Mouse (Mus musculus) megakaryocyte, embryonic 14.5 days (primary cell): Measurements from ENCODE around the gene Prepl. TPM values are rescaled to one million over a fixed set of nuclear protein-coding genes. Genes with fewer than 3 reads are reported as not detected.

ENCODE experiments used
- H3K27me3 ChIP-seq: replicated peaks from 2 replicates; pipeline ENCODE3; 2012; ENCODE audit warnings: inconsistent platforms
- H3K36me3 ChIP-seq: replicated peaks from 2 replicates; pipeline ENCODE3; 2012; ENCODE audit warnings: low read length, inconsistent platforms, mixed read lengths
- H3K4me1 ChIP-seq: 2 replicates; pipeline ENCODE4 v1.6.1; 2012; ENCODE audit warnings: inconsistent platforms
- H3K4me3 ChIP-seq: replicated peaks from 2 replicates; pipeline ENCODE3; 2012; ENCODE audit warnings: moderate library complexity, mild to moderate bottlenecking, inconsistent platforms
- H3K9me3 ChIP-seq: 2 replicates; pipeline ENCODE4 v1.6.1; 2012; ENCODE audit warnings: inconsistent platforms
- FLI1 ChIP-seq: IDR thresholded peaks from 2 replicates; pipeline ENCODE4 v1.6.1; 2012; ENCODE audit warnings: low read length, inconsistent platforms, mixed read lengths
- GATA1 ChIP-seq: IDR thresholded peaks from 3 replicates; pipeline ENCODE4 v1.6.1; 2012; ENCODE audit warnings: mixed read lengths, low read length, inconsistent platforms, borderline replicate concordance
- polyA plus RNA-seq: library from polyadenylated mRNA; stranded (reverse); fragments of >175 nt; gene quantifications from 2 replicates; pipeline ENCODE4 v1.2.3, GENCODE M21; 2012; ENCODE audit warnings: low replicate concordance; ENCODE audit not compliant: insufficient read depth

The Prepl gene
- polyA plus RNA-seq, 1 experiment: 2.0 TPM

GRCm38 (mm10) chr17:85043404-85043816, 46.6 kb downstream of the Prepl start:
- Histone ChIP-seq H3K27me3 (peaks cover 20% of the 10 kb centered on the region), H3K9me3 (no peaks in the 10 kb centered on the region), H3K4me3 (no peak overlapping the region), H3K4me1 (peaks cover 3% of the 10 kb centered on the region; the same call in 1 of the 2 replicates), H3K36me3 (no peaks in the 10 kb centered on the region)
- no peak for TF ChIP-seq GATA1
- no peak for TF ChIP-seq FLI1

GRCm38 (mm10) chr17:85042419-85042818, 47.6 kb downstream of the Prepl start:
- H3K9me3 ChIP-seq: no peaks in the 10 kb centered on the region
- no peak for TF ChIP-seq GATA1
- TF ChIP-seq FLI1: no peak
- peaks cover 19% of the 10 kb centered on the region for H3K27me3 ChIP-seq
- H3K36me3 ChIP-seq: no peaks in the 10 kb centered on the region
- H3K4me1 ChIP-seq: peaks cover 3% of the 10 kb centered on the region; the same call in 1 of the 2 replicates
- H3K4me3 ChIP-seq: no peak overlapping the region

- TF ChIP-seq GATA1 (no peak), FLI1 (no peak)
- Histone ChIP-seq H3K27me3 (peaks cover 17% of the 10 kb centered on the region), H3K36me3 (no peaks in the 10 kb centered on the region), H3K4me3 (no peak overlapping the region), H3K4me1 (peaks cover 3% of the 10 kb centered on the region; the same call in 1 of the 2 replicates), H3K9me3 (no peaks in the 10 kb centered on the region)
Measured at GRCm38 (mm10) chr17:85040913-85041312, 49.1 kb downstream of the Prepl start.

GRCm38 (mm10) chr17:85038761-85039160, 51.3 kb downstream of the Prepl start:
- Histone ChIP-seq H3K27me3 (peaks cover 14% of the 10 kb centered on the region), H3K9me3 (no peaks in the 10 kb centered on the region), H3K4me3 (no peak overlapping the region), H3K4me1 (peaks cover 11% of the 10 kb centered on the region; the same call in 1 of the 2 replicates), H3K36me3 (no peaks in the 10 kb centered on the region)
- TF ChIP-seq GATA1 (no peak), FLI1 (no peak)

GRCm38 (mm10) chr17:85038311-85038710, 51.7 kb downstream of the Prepl start:
- Histone ChIP-seq H3K4me1 (peaks cover 12% of the 10 kb centered on the region; the same call in 1 of the 2 replicates), H3K4me3 (no peak overlapping the region), H3K9me3 (no peaks in the 10 kb centered on the region), H3K27me3 (peaks cover 11% of the 10 kb centered on the region), H3K36me3 (no peaks in the 10 kb centered on the region)
- TF ChIP-seq FLI1 (no peak), GATA1 (no peak)

- H3K36me3 ChIP-seq: no peaks in the 10 kb centered on the region
- peaks cover 10% of the 10 kb centered on the region for H3K27me3 ChIP-seq
- peaks cover 12% of the 10 kb centered on the region; the same call in 1 of the 2 replicates for H3K4me1 ChIP-seq
- H3K9me3 ChIP-seq: no peaks in the 10 kb centered on the region
- no peak overlapping the region for H3K4me3 ChIP-seq
- TF ChIP-seq GATA1 (no peak), FLI1 (no peak)
Measured at GRCm38 (mm10) chr17:85037855-85038254, 52.2 kb downstream of the Prepl start.

- Histone ChIP-seq H3K36me3 (no peaks in the 10 kb centered on the region), H3K9me3 (no peaks in the 10 kb centered on the region), H3K4me1 (peaks cover 33% of the 10 kb centered on the region), H3K4me3 (peak overlapping the region; percentile 47), H3K27me3 (peaks cover 11% of the 10 kb centered on the region)
- TF ChIP-seq GATA1: no peak
- no peak for TF ChIP-seq FLI1
Measured at GRCm38 (mm10) chr17:85034068-85034467, 56.0 kb downstream of the Prepl start.

- Histone ChIP-seq H3K27me3 (peaks cover 11% of the 10 kb centered on the region), H3K4me1 (peaks cover 41% of the 10 kb centered on the region), H3K9me3 (no peaks in the 10 kb centered on the region), H3K4me3 (no peak overlapping the region), H3K36me3 (no peaks in the 10 kb centered on the region)
- no peak for TF ChIP-seq FLI1
- no peak for TF ChIP-seq GATA1
Measured at GRCm38 (mm10) chr17:85033087-85033486, 57.0 kb downstream of the Prepl start.

GRCm38 (mm10) chr17:85030651-85031050, 59.4 kb downstream of the Prepl start:
- Histone ChIP-seq H3K9me3 (no peaks in the 10 kb centered on the region), H3K27me3 (peaks cover 10% of the 10 kb centered on the region), H3K36me3 (peaks cover 4% of the 10 kb centered on the region), H3K4me1 (peaks cover 43% of the 10 kb centered on the region), H3K4me3 (no peak overlapping the region)
- TF ChIP-seq GATA1 (no peak), FLI1 (no peak)

- H3K36me3 ChIP-seq: peaks cover 18% of the 10 kb centered on the region
- no peak for TF ChIP-seq FLI1
- no peak for TF ChIP-seq GATA1
- peaks cover 8% of the 10 kb centered on the region for H3K27me3 ChIP-seq
- H3K4me1 ChIP-seq: peaks cover 37% of the 10 kb centered on the region
- no peaks in the 10 kb centered on the region for H3K9me3 ChIP-seq
- no peak overlapping the region for H3K4me3 ChIP-seq
Measured at GRCm38 (mm10) chr17:85028797-85029196, 61.2 kb downstream of the Prepl start.

GRCm38 (mm10) chr17:85028093-85028739, 61.8 kb downstream of the Prepl start, which contains the start of gene Slc3a1:
Gene Slc3a1 (plus strand): TSS chr17:85028376.
- H3K27me3 ChIP-seq: peaks cover 6% of the 10 kb centered on the region
- H3K4me1 ChIP-seq: peaks cover 41% of the 10 kb centered on the region
- TF ChIP-seq GATA1 (no peak), FLI1 (no peak)
- no peak within 1 kb of the TSS for H3K4me3 ChIP-seq
- H3K36me3 ChIP-seq: peaks cover 18% of the 10 kb centered on the region
- H3K9me3 ChIP-seq: no peaks in the 10 kb centered on the region
